Mouse (Mus musculus): Measurements from ENCODE around the gene Tbcd. TPM values are rescaled to one million over a fixed set of nuclear protein-coding genes. Genes with fewer than 3 reads are reported as not detected.
"Not testable (repeated sequence)": the region's sequence is repeated elsewhere in the genome, so short reads cannot be mapped to it uniquely, and the experiment has no call there.

The Tbcd gene
- polyA plus RNA-seq, 1 experiment from 2014 or later = 55.6 TPM

GRCm38 (mm10) chr11:121655166-121655806 lies 203.5 kb downstream of the Tbcd start:
- H3K27ac ChIP-seq (replicated peaks; ENCODE audit: low read depth, low read length) = no peak overlapping the region
- DNase-seq (no peak), ATAC-seq (ENCODE audit: low FRiP score, low TSS enrichment) (no peak)

GRCm38 (mm10) chr11:121655807-121656511 lies 204.2 kb downstream of the Tbcd start:
- no peak for DNase-seq
- no peaks in the 10 kb centered on the region for H3K4me1 ChIP-seq (ENCODE audit: control insufficient read depth, insufficient read depth, low read length)
- H3K27me3 ChIP-seq (ENCODE audit: control insufficient read depth, insufficient read depth, low read length) = no peaks in the 10 kb centered on the region
- no peak overlapping the region for H3K9ac ChIP-seq (replicated peaks; ENCODE audit: low read length)
- no peak for ATAC-seq (ENCODE audit: low FRiP score, low TSS enrichment)
- WGBS = 83% methylated on average over 6 of the region's 6 CpGs
- no peaks in the 10 kb centered on the region for H3K9me3 ChIP-seq (ENCODE audit: control insufficient read depth, low read length)
- H3K27ac ChIP-seq (replicated peaks; ENCODE audit: low read depth, low read length) = no peak overlapping the region
- H3K4me2 ChIP-seq (ENCODE audit: low read length) = no peak overlapping the region
- no peak overlapping the region for H3K4me3 ChIP-seq (replicated peaks; ENCODE audit: low read depth, low read length)
- H3K36me3 ChIP-seq (ENCODE audit: control insufficient read depth, insufficient read depth, low read length) = peaks cover 2% of the 10 kb centered on the region; the same call in 1 of the 2 replicates

More at GRCm38 (mm10) chr11:121655166-121655806, 203.5 kb downstream of the Tbcd start:
- Histone ChIP-seq H3K27me3 (ENCODE audit: control insufficient read depth, insufficient read depth, low read length) (no peaks in the 10 kb centered on the region), H3K9ac (replicated peaks; ENCODE audit: low read length) (no peak overlapping the region), H3K36me3 (ENCODE audit: control insufficient read depth, insufficient read depth, low read length) (peaks cover 2% of the 10 kb centered on the region; the same call in 1 of the 2 replicates), H3K4me3 (replicated peaks; ENCODE audit: low read depth, low read length) (no peak overlapping the region), H3K9me3 (ENCODE audit: control insufficient read depth, low read length) (no peaks in the 10 kb centered on the region), H3K4me1 (ENCODE audit: control insufficient read depth, insufficient read depth, low read length) (no peaks in the 10 kb centered on the region), H3K4me2 (ENCODE audit: low read length) (no peak overlapping the region)
- WGBS = 85% methylated on average over 6 of the region's 6 CpGs

GRCm38 (mm10) chr11:121658151-121658550 lies 206.4 kb downstream of the Tbcd start:
- 45% methylated on average over 1 of the region's 1 CpGs for WGBS
- Histone ChIP-seq H3K27ac (replicated peaks; ENCODE audit: low read depth, low read length) (no peak overlapping the region), H3K36me3 (ENCODE audit: control insufficient read depth, insufficient read depth, low read length) (peaks cover 2% of the 10 kb centered on the region; the same call in 1 of the 2 replicates), H3K4me3 (replicated peaks; ENCODE audit: low read depth, low read length) (no peak overlapping the region), H3K27me3 (ENCODE audit: control insufficient read depth, insufficient read depth, low read length) (no peaks in the 10 kb centered on the region), H3K4me2 (ENCODE audit: low read length) (no peak overlapping the region), H3K9me3 (ENCODE audit: control insufficient read depth, low read length) (no peaks in the 10 kb centered on the region), H3K9ac (replicated peaks; ENCODE audit: low read length) (no peak overlapping the region), H3K4me1 (ENCODE audit: control insufficient read depth, insufficient read depth, low read length) (no peaks in the 10 kb centered on the region)
- ATAC-seq (ENCODE audit: low FRiP score, low TSS enrichment) (no peak), DNase-seq (no peak)

- not testable (repeated sequence) for H3K4me1 ChIP-seq (ENCODE audit: control insufficient read depth, insufficient read depth, low read length); H3K36me3 ChIP-seq (ENCODE audit: control insufficient read depth, insufficient read depth, low read length); H3K4me2 ChIP-seq (ENCODE audit: low read length); ATAC-seq (ENCODE audit: low FRiP score, low TSS enrichment); H3K9ac ChIP-seq (replicated peaks; ENCODE audit: low read length); H3K9me3 ChIP-seq (ENCODE audit: control insufficient read depth, low read length); H3K27me3 ChIP-seq (ENCODE audit: control insufficient read depth, insufficient read depth, low read length); H3K27ac ChIP-seq (replicated peaks; ENCODE audit: low read depth, low read length); DNase-seq; H3K4me3 ChIP-seq (replicated peaks; ENCODE audit: low read depth, low read length)
- 95% methylated on average over 2 of the region's 2 CpGs for WGBS
Measured at GRCm38 (mm10) chr11:121660604-121661003, 208.9 kb downstream of the Tbcd start.

GRCm38 (mm10) chr11:121661116-121661515 lies 209.4 kb downstream of the Tbcd start:
- Histone ChIP-seq H3K4me2 (ENCODE audit: low read length) (no peak overlapping the region), H3K27me3 (ENCODE audit: control insufficient read depth, insufficient read depth, low read length) (no peaks in the 10 kb centered on the region), H3K9me3 (ENCODE audit: control insufficient read depth, low read length) (no peaks in the 10 kb centered on the region), H3K4me3 (replicated peaks; ENCODE audit: low read depth, low read length) (no peak overlapping the region), H3K9ac (replicated peaks; ENCODE audit: low read length) (no peak overlapping the region), H3K27ac (replicated peaks; ENCODE audit: low read depth, low read length) (no peak overlapping the region), H3K4me1 (ENCODE audit: control insufficient read depth, insufficient read depth, low read length) (no peaks in the 10 kb centered on the region), H3K36me3 (ENCODE audit: control insufficient read depth, insufficient read depth, low read length) (no peaks in the 10 kb centered on the region)
- DNase-seq (no peak), ATAC-seq (ENCODE audit: low FRiP score, low TSS enrichment) (no peak)
- 91% methylated on average over 2 of the region's 2 CpGs for WGBS

Other genes starting within 250 kb of the Tbcd start
- gene Hexdc, start 247.5 kb upstream of the Tbcd start, polyA plus RNA-seq (2014; fragmentation: Nextera tagmentation; extraction: Ambion mirVana) = 24.5 and 31.5 TPM in 2 replicates
- gene Ogfod3, start 247.2 kb upstream of the Tbcd start, polyA plus RNA-seq (2014; fragmentation: Nextera tagmentation; extraction: Ambion mirVana) = 24.7 and 27.1 TPM in 2 replicates
- gene Cybc1, start 222.6 kb upstream of the Tbcd start, polyA plus RNA-seq (2014; fragmentation: Nextera tagmentation; extraction: Ambion mirVana) = 37.3 and 46.1 TPM in 2 replicates
- 65.7 and 103 TPM in 2 replicates for gene Narf, start 214.7 kb upstream of the Tbcd start, polyA plus RNA-seq (2014; fragmentation: Nextera tagmentation; extraction: Ambion mirVana)
- gene Foxk2, start 192.0 kb upstream of the Tbcd start, polyA plus RNA-seq (2014; fragmentation: Nextera tagmentation; extraction: Ambion mirVana) = 16.6 and 20.3 TPM in 2 replicates
- 81.4 and 95.3 TPM in 2 replicates for gene Wdr45b, start 97.5 kb upstream of the Tbcd start, polyA plus RNA-seq (2014; fragmentation: Nextera tagmentation; extraction: Ambion mirVana)
- 9.2 and 10.8 TPM in 2 replicates for gene Rab40b, start 63.7 kb upstream of the Tbcd start, polyA plus RNA-seq (2014; fragmentation: Nextera tagmentation; extraction: Ambion mirVana)
- gene Fn3krp, start 30.5 kb upstream of the Tbcd start, polyA plus RNA-seq (2014; fragmentation: Nextera tagmentation; extraction: Ambion mirVana) = 7.7 and 7.8 TPM in 2 replicates
- 3.7 and 3.9 TPM in 2 replicates for gene Fn3k, start 17.0 kb upstream of the Tbcd start, polyA plus RNA-seq (2014; fragmentation: Nextera tagmentation; extraction: Ambion mirVana)
- gene Zfp750, start 67.4 kb downstream of the Tbcd start, polyA plus RNA-seq (2014; fragmentation: Nextera tagmentation; extraction: Ambion mirVana) = 0.12 and 0.38 TPM in 2 replicates
- 4.8 and 6.5 TPM in 2 replicates for gene B3gntl1, start 221.2 kb downstream of the Tbcd start, polyA plus RNA-seq (2014; fragmentation: Nextera tagmentation; extraction: Ambion mirVana)
- gene Metrnl, start 249.6 kb downstream of the Tbcd start, polyA plus RNA-seq (2014; fragmentation: Nextera tagmentation; extraction: Ambion mirVana) = 10.2 and 11.0 TPM in 2 replicates

Data from midbrain, embryonic 14.5 days (tissue).